Mouse (Mus musculus): ENCODE measurements around the gene Eif4g2. TPM values are rescaled to one million over a fixed set of nuclear protein-coding genes. Genes with fewer than 3 reads are reported as not detected.

The Eif4g2 gene
- polyA plus RNA-seq, 1 experiment from 2014 or later: 843 TPM

- Histone ChIP-seq H3K27ac (ENCODE audit: low read length) (peak overlapping the region; percentile 61; the same call in 1 of the 2 replicates), H3K36me3 (ENCODE audit: control insufficient read depth, insufficient read depth, low read length) (no peaks in the 10 kb centered on the region), H3K4me1 (ENCODE audit: control insufficient read depth, insufficient read depth, low read length) (peaks cover 5% of the 10 kb centered on the region; the same call in 1 of the 2 replicates), H3K9ac (replicated peaks; ENCODE audit: low read depth, low read length) (no peak overlapping the region), H3K27me3 (ENCODE audit: control insufficient read depth, insufficient read depth, low read length) (no peaks in the 10 kb centered on the region), H3K9me3 (ENCODE audit: control insufficient read depth, low read depth, low read length) (no peaks in the 10 kb centered on the region), H3K4me3 (ENCODE audit: low read depth, low read length) (no peak overlapping the region), H3K4me2 (replicated peaks; ENCODE audit: low read depth, low read length) (no peak overlapping the region)
- no peak for ATAC-seq (ENCODE audit: insufficient number of reproducible peaks, insufficient read depth, low FRiP score, low read depth)
- 55% methylated on average over 4 of the region's 4 CpGs for WGBS
Measured at GRCm38 (mm10) chr7:111024912-111025311, 57.9 kb downstream of the Eif4g2 start.

- ATAC-seq (ENCODE audit: insufficient number of reproducible peaks, insufficient read depth, low FRiP score, low read depth): no peak
- no peaks in the 10 kb centered on the region for H3K27me3 ChIP-seq (ENCODE audit: control insufficient read depth, insufficient read depth, low read length)
- no peak overlapping the region for H3K9ac ChIP-seq (replicated peaks; ENCODE audit: low read depth, low read length)
- H3K4me2 ChIP-seq (replicated peaks; ENCODE audit: low read depth, low read length): no peak overlapping the region
- H3K9me3 ChIP-seq (ENCODE audit: control insufficient read depth, low read depth, low read length): no peaks in the 10 kb centered on the region
- H3K36me3 ChIP-seq (ENCODE audit: control insufficient read depth, insufficient read depth, low read length): no peaks in the 10 kb centered on the region
- no peak overlapping the region for H3K4me3 ChIP-seq (ENCODE audit: low read depth, low read length)
- H3K27ac ChIP-seq (ENCODE audit: low read length): peak overlapping the region; percentile 61; the same call in 1 of the 2 replicates
- WGBS: 36% methylated on average over 8 of the region's 8 CpGs
- H3K4me1 ChIP-seq (ENCODE audit: control insufficient read depth, insufficient read depth, low read length): no peaks in the 10 kb centered on the region
Measured at GRCm38 (mm10) chr7:111024068-111024594, 58.7 kb downstream of the Eif4g2 start.

- Histone ChIP-seq H3K9me3 (ENCODE audit: control insufficient read depth, low read depth, low read length) (no peaks in the 10 kb centered on the region), H3K4me3 (ENCODE audit: low read depth, low read length) (no peak overlapping the region), H3K36me3 (ENCODE audit: control insufficient read depth, insufficient read depth, low read length) (no peaks in the 10 kb centered on the region), H3K4me2 (replicated peaks; ENCODE audit: low read depth, low read length) (no peak overlapping the region), H3K27me3 (ENCODE audit: control insufficient read depth, insufficient read depth, low read length) (no peaks in the 10 kb centered on the region), H3K4me1 (ENCODE audit: control insufficient read depth, insufficient read depth, low read length) (no peaks in the 10 kb centered on the region), H3K27ac (ENCODE audit: low read length) (no peak overlapping the region), H3K9ac (replicated peaks; ENCODE audit: low read depth, low read length) (no peak overlapping the region)
- 58% methylated on average over 4 of the region's 4 CpGs for WGBS
- ATAC-seq (ENCODE audit: insufficient number of reproducible peaks, insufficient read depth, low FRiP score, low read depth): no peak
Measured at GRCm38 (mm10) chr7:111020814-111021213, 62.0 kb downstream of the Eif4g2 start.

Other genes starting within 250 kb of the Eif4g2 start
- gene Rnf141, start 238.6 kb downstream of the Eif4g2 start, polyA plus RNA-seq (2014; fragmentation: Nextera tagmentation; extraction: Ambion mirVana): 41.0 and 48.1 TPM in 2 replicates
- gene Lyve1, start 219.8 kb downstream of the Eif4g2 start, polyA plus RNA-seq (2014; fragmentation: Nextera tagmentation; extraction: Ambion mirVana): 5.6 and 9.5 TPM in 2 replicates
- 30.0 and 36.3 TPM in 2 replicates for gene Mrvi1, start 100.6 kb downstream of the Eif4g2 start, polyA plus RNA-seq (2014; fragmentation: Nextera tagmentation; extraction: Ambion mirVana)
- gene Ctr9, start 54.1 kb downstream of the Eif4g2 start, polyA plus RNA-seq (2014; fragmentation: Nextera tagmentation; extraction: Ambion mirVana): 60.2 and 63.3 TPM in 2 replicates

Data from stomach, embryonic 14.5 days (tissue).